Mouse (Mus musculus): ENCODE measurements around the gene Phpt1.

- no peak for TF ChIP-seq CTCF (IDR thresholded peaks at IDR 0.05; ENCODE audit: low read depth)
- no peak for TF ChIP-seq EP300 (IDR thresholded peaks at IDR 0.05; ENCODE audit: low read depth)
Observed at GRCm38 (mm10) chr2:25573068-25573467, 2.0 kb downstream of the Phpt1 start.
